10 mouse cellular contexts compared by ENCODE assay signal in genomic region chr11:61011736-61012294, GRCm38 (mm10). TPM values are rescaled to one million over a fixed set of nuclear protein-coding genes. Genes with fewer than 3 reads are reported as not detected.
DNase-seq lines count a peak whose midpoint lies in the region; ATAC-seq lines count a peak whose summit lies in the region.
"Had no signal": no experiment of that assay in that cellular context is flagged by ENCODE, and none has a peak within 500 bp of the region (broad histone marks: within the 10 kb centered on the region; RNA-seq: fewer than 3 reads in every experiment).

No protein-coding gene starts in this region.

- H3K4me2 ChIP-seq in hindbrain, embryonic 16.5 days (ENCODE audit: low read length) = no peak overlapping the region
- no peak overlapping the region for H3K4me2 ChIP-seq in embryonic facial prominence, embryonic 14.5 days (ENCODE audit: low read depth, low read length)
- no peak overlapping the region for H3K4me2 ChIP-seq in intestine, embryonic 15.5 days (replicated peaks)

- no peak for ATAC-seq in hindbrain, embryonic 16.5 days
- ATAC-seq in embryonic facial prominence, embryonic 14.5 days (ENCODE audit: low read depth) = peak; percentile 41; the same call in 1 of the 2 replicates
- no peak for ATAC-seq in intestine, embryonic 15.5 days

- H3K4me3 ChIP-seq in hindbrain, embryonic 10.5 days = no peak overlapping the region
- H3K4me3 ChIP-seq in hindbrain, embryonic 16.5 days (ENCODE audit: low read length) = no peak overlapping the region
- H3K4me3 ChIP-seq in embryonic facial prominence, embryonic 14.5 days (ENCODE audit: low read depth, low read length) = no peak overlapping the region
- no peak overlapping the region for H3K4me3 ChIP-seq in intestine, embryonic 15.5 days (replicated peaks)

- H3K9me3 ChIP-seq in hindbrain, embryonic 10.5 days = no peaks in the 10 kb centered on the region
- H3K9me3 ChIP-seq in hindbrain, embryonic 16.5 days (ENCODE audit: control insufficient read depth, low read length) = no peaks in the 10 kb centered on the region
- no peaks in the 10 kb centered on the region for H3K9me3 ChIP-seq in embryonic facial prominence, embryonic 14.5 days (ENCODE audit: control insufficient read depth, low read length)
- no peaks in the 10 kb centered on the region for H3K9me3 ChIP-seq in intestine, embryonic 15.5 days

- H3K27me3 ChIP-seq in hindbrain, embryonic 10.5 days (ENCODE audit: insufficient read depth, poor library complexity, severe bottlenecking) = 0 out of 2 replicates have a peak, but pooled peaks cover 4% of the 10 kb centered on the region
- no peaks in the 10 kb centered on the region for H3K27me3 ChIP-seq in hindbrain, embryonic 16.5 days (replicated peaks; ENCODE audit: control insufficient read depth, insufficient read depth, low read length)
- no peaks in the 10 kb centered on the region for H3K27me3 ChIP-seq in embryonic facial prominence, embryonic 14.5 days (replicated peaks; ENCODE audit: control insufficient read depth, insufficient read depth, low read length)
- no peaks in the 10 kb centered on the region for H3K27me3 ChIP-seq in intestine, embryonic 15.5 days (replicated peaks)

- H3K4me1 ChIP-seq in hindbrain, embryonic 10.5 days (replicated peaks) = peaks cover 23% of the 10 kb centered on the region
- H3K4me1 ChIP-seq in hindbrain, embryonic 16.5 days (ENCODE audit: control insufficient read depth, insufficient read depth, low read depth, low read length) = no peaks in the 10 kb centered on the region
- peaks cover 1% of the 10 kb centered on the region for H3K4me1 ChIP-seq in embryonic facial prominence, embryonic 14.5 days (ENCODE audit: control insufficient read depth, insufficient read depth, low read length)
- 0 out of 2 replicates have a peak, but pooled peaks cover under 1% of the 10 kb centered on the region for H3K4me1 ChIP-seq in intestine, embryonic 15.5 days (replicated peaks)

- 20% methylated on average over 9 of the region's 9 CpGs for WGBS in hindbrain, embryonic 10.5 days
- 24% methylated on average over 9 of the region's 9 CpGs for WGBS in hindbrain, embryonic 16.5 days
- WGBS in embryonic facial prominence, embryonic 14.5 days = 30% methylated on average over 9 of the region's 9 CpGs
- WGBS in intestine, embryonic 15.5 days = 40% methylated on average over 9 of the region's 9 CpGs

- H3K27ac ChIP-seq in hindbrain, embryonic 10.5 days = peak overlapping the region; percentile 66
- no peak overlapping the region for H3K27ac ChIP-seq in hindbrain, embryonic 16.5 days (ENCODE audit: low read depth, low read length)
- H3K27ac ChIP-seq in embryonic facial prominence, embryonic 14.5 days (replicated peaks; ENCODE audit: low read depth, low read length) = no peak overlapping the region
- H3K27ac ChIP-seq in intestine, embryonic 15.5 days = no peak overlapping the region
- H3K27ac ChIP-seq: liver, embryonic 14.5 days had no signal

- no peaks in the 10 kb centered on the region for H3K36me3 ChIP-seq in hindbrain, embryonic 10.5 days
- no peaks in the 10 kb centered on the region for H3K36me3 ChIP-seq in hindbrain, embryonic 16.5 days (ENCODE audit: control insufficient read depth, insufficient read depth, low read length)
- H3K36me3 ChIP-seq in embryonic facial prominence, embryonic 14.5 days (ENCODE audit: control insufficient read depth, insufficient read depth, low read length) = no peaks in the 10 kb centered on the region
- H3K36me3 ChIP-seq in intestine, embryonic 15.5 days = no peaks in the 10 kb centered on the region

- H3K9ac ChIP-seq in hindbrain, embryonic 16.5 days (ENCODE audit: low read depth, low read length) = no peak overlapping the region
- H3K9ac ChIP-seq in embryonic facial prominence, embryonic 14.5 days (ENCODE audit: low read depth, low read length) = no peak overlapping the region; the same call in 1 of the 2 replicates
- H3K9ac ChIP-seq in intestine, embryonic 15.5 days = no peak overlapping the region
- H3K9ac ChIP-seq: liver, embryonic 14.5 days had no signal

- peak; percentile 59 for DNase-seq in hindbrain, embryonic 10.5 days (ENCODE audit: low spot score)
- DNase-seq in brain, adult 2 months (ENCODE audit: low read depth, low spot score) = peak; percentile 66
- DNase-seq in embryonic facial prominence, embryonic 14.5 days (ENCODE audit: low spot score) = peak; percentile 27
- DNase-seq in kidney, postnatal 4 days = peak; percentile 37 to 59
- DNase-seq in cerebellum, postnatal 10 days = no peak
- no peak for DNase-seq in right cerebral cortex, postnatal 10 days (ENCODE audit: low spot score in 2 of 2)
- DNase-seq: cerebellum, adult 9-11 months had no signal

RNA-seq across cellular contexts. Expression of gene Kcnj12, which starts 10.5 kb away (rescaled TPM):
- 2.9 and 3.7 TPM in 2 replicates for polyA plus RNA-seq in hindbrain, embryonic 10.5 days (2016; fragmentation: Nextera tagmentation; extraction: Ambion mirVana)
- 4.2 and 4.3 TPM in 2 replicates for polyA plus RNA-seq in hindbrain, embryonic 16.5 days (2015; fragmentation: Nextera tagmentation; extraction: Ambion mirVana)
- 1.5 and 1.6 TPM in 2 replicates for polyA plus RNA-seq in embryonic facial prominence, embryonic 14.5 days (2014; fragmentation: Nextera tagmentation; extraction: Ambion mirVana)
- polyA plus RNA-seq in intestine, embryonic 15.5 days (2015; fragmentation: Nextera tagmentation; extraction: Ambion mirVana) = 1.6 and 1.9 TPM in 2 replicates

Comparison
In these comparisons a context has a peak if more than half of its experiments do, and no peak if none do; other contexts are left out.
1. DNase-seq: peak in hindbrain, embryonic 10.5 days (single experiment), brain, adult 2 months (single experiment), embryonic facial prominence, embryonic 14.5 days (single experiment) and kidney, postnatal 4 days (2 of 2); none in cerebellum, postnatal 10 days (0 of 2) and right cerebral cortex, postnatal 10 days (0 of 2).